Mouse (Mus musculus) granulocyte monocyte progenitor cell, adult 5-6 weeks (primary cell): ENCODE measurements around the gene Arhgef3. TPM values are rescaled to one million over a fixed set of nuclear protein-coding genes. Genes with fewer than 3 reads are reported as not detected.

Source experiments
- ATAC-seq: replicated peaks from 2 replicates; pipeline ENCODE4 v1.8.0; 2016; ENCODE audit warnings: mild to moderate bottlenecking, moderate TSS enrichment, inconsistent platforms; ENCODE audit not compliant: poor library complexity, severe bottlenecking
- total RNA-seq, 2 experiments: library from RNA; stranded (forward) in 1 of 2; stranded (reverse) in 1 of 2; fragments of 200-712, 200-1000 nt in 1 of 2; fragments of >200 nt in 1 of 2; fragmentation: Nextera tagmentation in 1 of 2; gene quantifications; 2 replicates each; pipeline ENCODE4 v1.2.3; 2014 to 2017

Arhgef3 gene
- total RNA-seq, 2 experiments from 2014 or later, result 13.8 to 14.7 TPM

GRCm38 (mm10) chr14:27355937-27356336, 241.2 kb downstream of the Arhgef3 start:
- 0 out of 2 replicates have a peak, but pooled peaks have one; percentile 20 for ATAC-seq

- ATAC-seq, result 0 out of 2 replicates have a peak, but pooled peaks have one; percentile 21
Measured at GRCm38 (mm10) chr14:27357139-27357538, 242.4 kb downstream of the Arhgef3 start.

GRCm38 (mm10) chr14:27358202-27358601, 243.5 kb downstream of the Arhgef3 start:
- no peak for ATAC-seq

- ATAC-seq, result no peak
Measured at GRCm38 (mm10) chr14:27360849-27361248, 246.2 kb downstream of the Arhgef3 start.

GRCm38 (mm10) chr14:27361514-27361913, 246.8 kb downstream of the Arhgef3 start:
- ATAC-seq, result no peak

GRCm38 (mm10) chr14:27364668-27365257, 250.1 kb downstream of the Arhgef3 start:
- ATAC-seq, result peak; percentile 46

GRCm38 (mm10) chr14:27367117-27367711, 252.5 kb downstream of the Arhgef3 start:
- ATAC-seq, result no peak

- 0 out of 2 replicates have a peak, but pooled peaks have one; percentile 37 for ATAC-seq
Measured at GRCm38 (mm10) chr14:27368619-27369018, 253.9 kb downstream of the Arhgef3 start.

- no peak for ATAC-seq
Measured at GRCm38 (mm10) chr14:27369503-27369902, 254.8 kb downstream of the Arhgef3 start.

- no peak for ATAC-seq
Measured at GRCm38 (mm10) chr14:27371669-27372076, 257.0 kb downstream of the Arhgef3 start.

GRCm38 (mm10) chr14:27373498-27373897, 258.8 kb downstream of the Arhgef3 start:
- no peak for ATAC-seq

- ATAC-seq, result peak; percentile 55
Measured at GRCm38 (mm10) chr14:27376115-27376648, 261.5 kb downstream of the Arhgef3 start.

GRCm38 (mm10) chr14:27378669-27379068, 264.0 kb downstream of the Arhgef3 start:
- ATAC-seq, result no peak

GRCm38 (mm10) chr14:27379404-27379803, 264.7 kb downstream of the Arhgef3 start:
- peak; percentile 66 for ATAC-seq

- ATAC-seq, result peak; percentile 53
Measured at GRCm38 (mm10) chr14:27381459-27381858, 266.8 kb downstream of the Arhgef3 start.

- no peak for ATAC-seq
Measured at GRCm38 (mm10) chr14:27383321-27383830, 268.7 kb downstream of the Arhgef3 start.

GRCm38 (mm10) chr14:27384143-27384542, 269.4 kb downstream of the Arhgef3 start:
- ATAC-seq, result no peak

- ATAC-seq, result no peak
Measured at GRCm38 (mm10) chr14:27388616-27389015, 273.9 kb downstream of the Arhgef3 start.

- ATAC-seq, result peak; percentile 33; the same call in 1 of the 2 replicates
Measured at GRCm38 (mm10) chr14:27389722-27390121, 275.0 kb downstream of the Arhgef3 start.

- ATAC-seq, result no peak
Measured at GRCm38 (mm10) chr14:27390663-27391062, 276.0 kb downstream of the Arhgef3 start.

- no peak for ATAC-seq
Measured at GRCm38 (mm10) chr14:27391776-27392308, 277.1 kb downstream of the Arhgef3 start.
